Mouse (Mus musculus): Measurements from ENCODE around the gene 2010111I01Rik.

Gene 2010111I01Rik

GRCm38 (mm10) chr13:63030023-63030422, 65.3 kb downstream of the 2010111I01Rik start:
- DNase-seq (ENCODE audit: low read depth), result no peak

- no peak for DNase-seq (ENCODE audit: low read depth)
These were observed 66.6 kb downstream of the 2010111I01Rik start for GRCm38 (mm10) chr13:63031244-63031643.

GRCm38 (mm10) chr13:63032304-63032830, 67.7 kb downstream of the 2010111I01Rik start:
- no peak for DNase-seq (ENCODE audit: low read depth)

GRCm38 (mm10) chr13:63032958-63033357, 68.3 kb downstream of the 2010111I01Rik start:
- DNase-seq (ENCODE audit: low read depth), result no peak

- no peak for DNase-seq (ENCODE audit: low read depth)
These were observed 68.7 kb downstream of the 2010111I01Rik start for GRCm38 (mm10) chr13:63033364-63033763.

- no peak for DNase-seq (ENCODE audit: low read depth)
These were observed 70.0 kb downstream of the 2010111I01Rik start for GRCm38 (mm10) chr13:63034666-63035065.

- DNase-seq (ENCODE audit: low read depth), result no peak
These were observed 73.2 kb downstream of the 2010111I01Rik start for GRCm38 (mm10) chr13:63037906-63038305.

- peak; percentile 23 for DNase-seq (ENCODE audit: low read depth)
These were observed 73.7 kb downstream of the 2010111I01Rik start for GRCm38 (mm10) chr13:63038415-63038814.

- no peak for DNase-seq (ENCODE audit: low read depth)
These were observed 74.2 kb downstream of the 2010111I01Rik start for GRCm38 (mm10) chr13:63038871-63039270.

- no peak for DNase-seq (ENCODE audit: low read depth)
These were observed 74.6 kb downstream of the 2010111I01Rik start for GRCm38 (mm10) chr13:63039326-63039725.

GRCm38 (mm10) chr13:63039848-63040247, 75.2 kb downstream of the 2010111I01Rik start:
- no peak for DNase-seq (ENCODE audit: low read depth)

GRCm38 (mm10) chr13:63045504-63046205, 81.0 kb downstream of the 2010111I01Rik start:
- DNase-seq (ENCODE audit: low read depth), result peak; percentile 20

GRCm38 (mm10) chr13:63046206-63047020, 81.7 kb downstream of the 2010111I01Rik start:
- DNase-seq (ENCODE audit: low read depth), result peak; percentile 74

GRCm38 (mm10) chr13:63063706-63064105, 99.0 kb downstream of the 2010111I01Rik start:
- DNase-seq (ENCODE audit: low read depth), result no peak

GRCm38 (mm10) chr13:63066607-63067006, 101.9 kb downstream of the 2010111I01Rik start:
- DNase-seq (ENCODE audit: low read depth), result no peak

- no peak for DNase-seq (ENCODE audit: low read depth)
These were observed 103.9 kb downstream of the 2010111I01Rik start for GRCm38 (mm10) chr13:63068371-63069136.

GRCm38 (mm10) chr13:63071874-63072273, 107.2 kb downstream of the 2010111I01Rik start:
- DNase-seq (ENCODE audit: low read depth), result no peak

- no peak for DNase-seq (ENCODE audit: low read depth)
These were observed 107.7 kb downstream of the 2010111I01Rik start for GRCm38 (mm10) chr13:63072376-63072775.

GRCm38 (mm10) chr13:63073911-63074675, 109.4 kb downstream of the 2010111I01Rik start:
- no peak for DNase-seq (ENCODE audit: low read depth)

GRCm38 (mm10) chr13:63074676-63074991, 109.9 kb downstream of the 2010111I01Rik start:
- DNase-seq (ENCODE audit: low read depth), result no peak

GRCm38 (mm10) chr13:63075331-63075855, 110.7 kb downstream of the 2010111I01Rik start:
- no peak for DNase-seq (ENCODE audit: low read depth)
